Mouse (Mus musculus) granulocyte monocyte progenitor cell, adult 5-6 weeks (primary cell): ENCODE data around the gene Gpr155. TPM values are rescaled to one million over a fixed set of nuclear protein-coding genes. Genes with fewer than 3 reads are reported as not detected.

Experiments
- ATAC-seq: replicated peaks from 2 replicates; pipeline ENCODE4 v1.8.0; 2016; ENCODE audit warnings: mild to moderate bottlenecking, moderate TSS enrichment, inconsistent platforms; ENCODE audit not compliant: poor library complexity, severe bottlenecking
- total RNA-seq, 2 experiments: library from RNA; stranded (forward) in 1 of 2; stranded (reverse) in 1 of 2; fragments of 200-712, 200-1000 nt in 1 of 2; fragments of >200 nt in 1 of 2; fragmentation: Nextera tagmentation in 1 of 2; gene quantifications; 2 replicates each; pipeline ENCODE4 v1.2.3; 2014 to 2017

Gene Gpr155
- total RNA-seq, 2 experiments from 2014 or later, result not detected

- ATAC-seq, result no peak
Measured at GRCm38 (mm10) chr2:73335949-73336348, 50.4 kb downstream of the Gpr155 start.

GRCm38 (mm10) chr2:73325871-73326270 is 60.5 kb downstream of the Gpr155 start:
- ATAC-seq, result no peak

GRCm38 (mm10) chr2:73322991-73323390 is 63.4 kb downstream of the Gpr155 start:
- no peak for ATAC-seq

- no peak for ATAC-seq
Measured at GRCm38 (mm10) chr2:73319218-73319617, 67.2 kb downstream of the Gpr155 start.

- no peak for ATAC-seq
Measured at GRCm38 (mm10) chr2:73317426-73317825, 68.9 kb downstream of the Gpr155 start.

GRCm38 (mm10) chr2:73314311-73314710 is 72.1 kb downstream of the Gpr155 start:
- no peak for ATAC-seq

GRCm38 (mm10) chr2:73313117-73313501 is 73.3 kb downstream of the Gpr155 start:
- ATAC-seq, result no peak

- ATAC-seq, result peak; percentile 98
Measured at GRCm38 (mm10) chr2:73312152-73313116, 73.9 kb downstream of the Gpr155 start, which contains the start of the genes Scrn3 and Cir1. TSS of gene Scrn3 (plus strand) at chr2:73312601. TSS of gene Cir1 (minus strand) at chr2:73312701.

GRCm38 (mm10) chr2:73306006-73306405 is 80.4 kb downstream of the Gpr155 start:
- no peak for ATAC-seq

- ATAC-seq, result no peak
Measured at GRCm38 (mm10) chr2:73304506-73304905, 81.9 kb downstream of the Gpr155 start.

- no peak for ATAC-seq
Measured at GRCm38 (mm10) chr2:73302722-73303121, 83.7 kb downstream of the Gpr155 start.

GRCm38 (mm10) chr2:73301979-73302378 is 84.4 kb downstream of the Gpr155 start:
- ATAC-seq, result no peak

- ATAC-seq, result no peak
Measured at GRCm38 (mm10) chr2:73298841-73299240, 87.5 kb downstream of the Gpr155 start.

- ATAC-seq, result no peak
Measured at GRCm38 (mm10) chr2:73298154-73298553, 88.2 kb downstream of the Gpr155 start.

- ATAC-seq, result no peak
Measured at GRCm38 (mm10) chr2:73295023-73295422, 91.3 kb downstream of the Gpr155 start.

Other genes with a start within 250 kb of the Gpr155 start
- gene Ola1, start 167.6 kb downstream of the Gpr155 start, total RNA-seq (2014; fragmentation: Nextera tagmentation), result 114 and 138 TPM in 2 replicates
- 177 and 178 TPM in 2 replicates for gene Ola1, start 167.6 kb downstream of the Gpr155 start, total RNA-seq (2017)
- gene Sp9, start 114.6 kb downstream of the Gpr155 start, total RNA-seq (2014; fragmentation: Nextera tagmentation), result not detected in 2 replicates
- not detected in 2 replicates for gene Sp9, start 114.6 kb downstream of the Gpr155 start, total RNA-seq (2017)
- gene Scrn3, start 74.0 kb downstream of the Gpr155 start, total RNA-seq (2014; fragmentation: Nextera tagmentation), result 5.5 and 9.2 TPM in 2 replicates
- 9.0 and 9.6 TPM in 2 replicates for gene Scrn3, start 74.0 kb downstream of the Gpr155 start, total RNA-seq (2017)
- gene Cir1, start 73.9 kb downstream of the Gpr155 start, total RNA-seq (2014; fragmentation: Nextera tagmentation), result 9.9 and 11.6 TPM in 2 replicates
- gene Cir1, start 73.9 kb downstream of the Gpr155 start, total RNA-seq (2017), result 14.0 and 14.1 TPM in 2 replicates
- gene Wipf1, start 143.2 kb upstream of the Gpr155 start, total RNA-seq (2014; fragmentation: Nextera tagmentation), result 34.1 and 36.1 TPM in 2 replicates
- 12.2 and 17.3 TPM in 2 replicates for gene Wipf1, start 143.2 kb upstream of the Gpr155 start, total RNA-seq (2017)
- gene Chrna1, start 193.8 kb upstream of the Gpr155 start, total RNA-seq (2014; fragmentation: Nextera tagmentation), result not detected in 2 replicates
- not detected in 2 replicates for gene Chrna1, start 193.8 kb upstream of the Gpr155 start, total RNA-seq (2017)